Mouse (Mus musculus) liver, adult (tissue): ENCODE results near the gene Trim44.

Experiments
- GATA4 ChIP-seq: IDR thresholded peaks from 2 replicates; pipeline ENCODE4 v1.6.1; 2014; ENCODE audit warnings: mild to moderate bottlenecking, low read length; ENCODE audit not compliant: insufficient replicate concordance

The Trim44 gene

DNA sequence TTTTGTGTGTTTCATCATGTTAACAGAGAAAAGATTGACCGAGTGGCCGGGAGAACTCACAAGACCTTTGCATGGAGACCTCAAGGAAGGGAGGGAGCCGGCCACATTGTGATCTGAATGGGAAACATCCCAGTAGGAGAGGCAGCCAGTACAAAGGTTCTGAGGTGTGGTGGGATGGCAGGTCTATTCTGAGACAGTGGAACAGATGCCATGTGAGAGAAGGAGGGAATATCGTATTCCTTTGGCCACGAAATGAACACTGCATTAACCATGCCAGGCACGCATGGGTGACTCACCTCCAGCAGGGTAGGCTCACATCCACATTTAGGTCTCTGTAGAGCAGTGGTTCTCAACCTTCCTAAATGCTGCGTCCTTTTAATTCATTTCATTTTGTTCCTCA is 154.4 kb downstream of the Trim44 start:
- TF ChIP-seq GATA4: no peak

DNA sequence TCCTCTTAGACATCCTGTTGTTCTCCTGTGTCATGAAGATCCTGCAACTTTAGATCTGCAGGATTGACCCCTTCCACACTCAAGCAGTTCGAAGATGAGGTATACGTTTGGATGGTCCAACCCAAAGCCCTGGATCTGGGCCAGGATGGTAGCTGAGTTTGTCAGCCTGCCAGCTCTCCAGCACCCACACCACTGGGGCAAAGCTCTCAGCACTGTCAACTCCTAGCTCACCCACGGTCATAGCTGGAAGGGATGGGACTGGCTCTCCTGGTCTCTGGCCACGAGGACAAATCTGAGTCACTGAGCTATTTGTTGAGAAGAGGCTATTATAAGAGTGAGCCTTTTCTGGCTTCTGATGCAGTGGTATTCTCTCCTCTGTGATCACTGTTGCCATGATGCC is 155.0 kb downstream of the Trim44 start:
- TF ChIP-seq GATA4: no peak
